Mouse (Mus musculus) adrenal gland, postnatal 25 days (tissue): ENCODE measurements around the gene Cabp4. TPM values are rescaled to one million over a fixed set of nuclear protein-coding genes. Genes with fewer than 3 reads are reported as not detected.
"Not testable (repeated sequence)": the region's sequence is repeated elsewhere in the genome, so short reads cannot be mapped to it uniquely, and the experiment has no call there.

Experiments used
- DNase-seq: peaks from one replicate; pipeline ENCODE4 v3.0.0; 2021; ENCODE audit warnings: mixed read lengths
- total RNA-seq: library from RNA; stranded (reverse); gene quantifications from 2 replicates; pipeline ENCODE4 v1.2.3, GENCODE M21; 2021

Gene Cabp4
- total RNA-seq, 1 experiment from 2014 or later, result 0.94 TPM

DNA sequence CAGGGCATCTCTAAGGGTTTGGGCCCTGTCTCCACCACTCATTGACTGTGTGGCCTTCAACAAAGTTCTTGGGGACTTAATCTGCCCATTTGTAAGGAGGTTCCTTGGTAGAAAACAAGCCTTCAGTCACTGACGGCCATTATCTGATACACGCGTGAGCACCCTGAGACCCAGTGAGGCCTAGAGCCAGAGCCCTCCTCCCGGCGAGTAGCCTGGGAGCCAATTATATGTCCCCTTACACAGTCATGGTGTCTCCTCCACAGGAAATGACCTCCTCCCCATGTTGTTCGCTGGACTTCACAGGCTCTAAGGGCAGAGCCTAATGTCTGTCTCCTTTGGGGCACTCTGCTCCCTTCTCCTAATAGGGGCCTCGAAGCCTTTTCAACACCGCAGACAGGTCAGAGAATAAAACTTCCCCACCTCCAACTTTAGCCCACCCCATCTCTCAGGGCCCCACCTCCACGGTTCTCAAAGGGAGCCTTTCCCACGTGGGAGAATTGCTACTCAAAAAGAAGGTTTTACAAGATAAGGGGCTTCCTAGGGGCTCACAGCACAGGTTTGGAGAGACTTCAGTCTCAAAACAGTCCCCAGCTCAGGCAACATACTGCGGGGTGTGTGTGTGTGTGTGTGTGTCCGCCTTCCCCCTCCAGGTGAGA, 2.7 kb upstream of the Cabp4 start:
- no peak for DNase-seq

DNA sequence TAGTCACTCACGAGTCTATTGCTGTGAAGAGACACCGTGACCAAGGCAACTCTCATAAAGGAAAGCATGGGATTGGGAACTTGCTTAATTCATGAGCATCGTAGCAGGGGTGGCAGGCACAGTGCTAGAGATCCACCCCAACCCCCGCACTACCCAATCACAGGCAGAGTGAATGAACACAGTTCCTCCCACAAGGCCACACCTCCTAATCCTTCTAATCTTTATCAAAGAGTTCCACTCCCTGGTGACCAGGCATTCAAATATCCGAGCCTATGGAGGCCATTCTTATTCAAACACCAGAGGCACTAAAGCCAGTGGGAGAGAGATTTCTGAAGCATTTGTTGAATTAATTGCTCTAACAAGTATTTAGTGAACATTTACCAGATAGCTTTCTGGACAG, 2.1 kb upstream of the Cabp4 start:
- no peak for DNase-seq

DNA sequence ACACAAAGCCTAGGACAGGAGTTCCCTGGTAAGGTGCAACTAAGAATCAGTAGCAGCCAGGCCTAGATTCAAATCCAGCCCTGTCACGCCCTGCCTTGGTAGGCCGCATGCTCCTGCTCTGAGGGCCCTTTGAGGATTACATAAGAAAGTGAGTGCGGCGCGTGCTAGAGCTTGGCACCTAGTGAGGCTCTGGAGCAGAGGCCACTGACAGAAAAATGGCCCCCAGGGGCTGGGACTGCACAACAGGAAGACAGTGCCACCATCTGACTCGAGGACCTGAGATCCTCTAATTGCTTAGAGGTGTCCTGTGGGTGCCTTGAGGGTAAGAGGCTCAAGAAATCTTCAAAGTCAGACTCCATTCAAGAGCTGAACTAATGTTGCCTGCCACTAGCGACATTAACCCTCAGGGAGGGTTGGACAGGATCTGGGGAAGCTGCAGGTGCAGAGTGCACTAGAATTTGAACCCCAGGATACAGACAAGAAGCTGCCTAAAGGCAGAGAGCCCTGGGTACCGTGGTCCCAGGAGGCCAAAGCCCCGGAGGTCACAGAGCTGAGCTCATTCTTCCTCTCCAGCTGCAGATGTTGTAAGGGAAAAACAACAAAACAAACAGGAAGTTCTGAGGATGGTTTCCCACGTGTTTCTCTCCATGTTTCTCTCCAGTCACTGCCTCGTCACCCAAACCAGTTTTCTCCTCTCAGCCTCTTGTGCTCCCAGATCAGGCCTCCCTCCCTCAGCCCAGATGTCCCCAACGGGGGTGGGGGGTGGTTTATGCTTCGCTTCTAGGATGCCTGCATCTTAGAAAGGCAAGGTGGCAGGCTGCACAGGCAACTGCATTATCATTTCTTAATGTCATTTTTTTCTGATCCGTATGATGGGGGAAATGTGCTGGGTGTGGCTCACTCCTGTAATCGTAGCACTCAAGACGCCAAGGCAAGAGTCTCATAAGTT, 991 bp upstream of the Cabp4 start:
- no peak for DNase-seq

DNA sequence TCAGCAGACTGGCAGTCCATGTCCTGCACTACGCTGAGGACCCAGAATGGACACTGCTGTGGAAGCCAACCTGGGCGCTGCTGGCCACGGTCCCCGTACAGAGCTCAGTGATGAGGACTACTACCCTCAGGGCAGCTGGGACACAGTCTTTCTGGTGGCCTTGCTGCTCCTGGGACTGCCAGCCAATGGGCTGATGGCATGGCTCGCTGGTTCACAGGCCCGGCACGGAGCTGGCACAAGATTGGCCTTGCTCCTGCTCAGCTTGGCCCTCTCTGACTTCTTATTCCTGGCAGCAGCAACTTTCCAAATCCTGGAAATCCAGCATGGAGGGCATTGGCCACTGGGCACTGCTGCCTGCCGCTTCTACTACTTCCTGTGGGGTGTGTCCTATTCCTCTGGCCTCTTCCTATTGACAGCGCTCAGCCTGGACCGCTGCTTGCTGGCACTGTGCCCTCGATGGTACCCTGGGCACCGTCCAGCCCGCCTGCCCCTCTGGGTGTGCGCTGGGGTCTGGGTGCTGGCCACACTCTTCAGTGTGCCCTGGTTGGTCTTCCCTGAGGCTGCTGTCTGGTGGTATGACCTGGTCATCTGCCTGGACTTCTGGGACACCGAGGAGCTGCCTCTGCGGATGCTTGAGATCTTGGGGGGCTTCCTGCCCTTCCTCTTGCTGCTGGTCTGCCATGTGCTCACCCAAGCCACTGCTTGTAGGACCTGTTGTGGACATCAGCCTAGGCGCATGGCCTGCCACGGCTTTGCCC, 1.2 kb downstream of the Cabp4 start:
- no peak for DNase-seq

DNA sequence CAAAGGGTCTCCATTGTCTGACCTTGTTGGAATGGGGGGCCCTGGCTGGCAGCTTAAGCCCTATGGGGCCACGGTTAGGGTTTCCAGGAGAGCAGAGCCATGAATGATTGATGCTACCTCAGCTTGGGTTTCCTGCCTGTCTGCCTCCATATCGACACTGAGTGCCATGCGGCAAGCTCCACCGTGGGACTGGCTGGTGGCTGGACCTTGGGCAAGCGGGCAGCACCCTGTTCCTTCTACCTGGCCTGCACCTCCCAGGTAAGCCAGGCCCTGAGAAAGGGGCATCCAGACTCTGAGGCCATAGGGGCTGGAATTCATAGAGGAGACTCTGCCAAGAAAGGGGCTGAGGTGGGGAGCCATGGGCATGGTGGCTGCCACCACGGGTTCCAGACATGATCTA, 3.7 kb downstream of the Cabp4 start:
- DNase-seq, result no peak

DNA sequence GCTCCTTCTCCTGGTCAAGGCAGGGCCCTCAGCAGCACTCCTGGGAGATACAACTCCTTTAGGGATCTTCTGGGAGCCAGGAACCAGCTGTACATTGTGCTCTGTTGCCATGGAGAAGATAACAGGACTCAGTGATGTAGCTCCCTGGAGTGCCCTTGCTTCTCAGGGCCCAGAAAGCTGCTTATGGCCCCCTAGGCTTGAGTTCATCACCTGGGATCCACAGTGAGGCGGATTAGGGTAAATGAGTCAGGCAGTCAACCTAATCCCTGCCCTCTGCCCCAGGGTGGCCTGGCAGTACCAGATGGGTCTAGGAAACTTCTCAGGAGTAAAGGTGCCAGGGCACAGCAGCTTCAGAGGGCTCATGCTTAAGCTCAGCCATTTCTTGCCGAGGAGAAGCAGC, 4.4 kb downstream of the Cabp4 start, which contains the start of gene Gpr152:
Gene Gpr152 (plus strand): TSS at position 342 of the 400 bp plus-strand sequence.
- no peak for DNase-seq

DNA sequence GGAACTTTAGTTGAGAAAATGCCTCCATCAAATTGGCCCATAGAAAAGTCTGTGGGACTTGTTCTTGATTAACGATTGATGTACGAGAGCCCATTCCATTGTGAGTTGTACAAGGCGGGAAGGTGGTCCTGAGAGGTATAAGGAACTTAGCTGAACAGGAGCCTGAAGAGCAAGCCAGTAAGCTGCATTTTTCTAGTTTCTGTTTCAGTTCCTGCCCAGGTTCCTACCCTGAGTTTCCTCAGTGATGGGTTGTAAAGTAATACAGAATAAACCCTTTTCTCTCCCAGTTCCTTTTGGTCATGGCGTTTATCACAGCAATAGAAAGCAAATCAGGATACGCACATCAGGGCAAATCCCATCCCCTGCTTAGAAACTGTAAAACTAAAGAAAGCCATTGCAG, 5.9 kb downstream of the Cabp4 start:
- no peak for DNase-seq

DNA sequence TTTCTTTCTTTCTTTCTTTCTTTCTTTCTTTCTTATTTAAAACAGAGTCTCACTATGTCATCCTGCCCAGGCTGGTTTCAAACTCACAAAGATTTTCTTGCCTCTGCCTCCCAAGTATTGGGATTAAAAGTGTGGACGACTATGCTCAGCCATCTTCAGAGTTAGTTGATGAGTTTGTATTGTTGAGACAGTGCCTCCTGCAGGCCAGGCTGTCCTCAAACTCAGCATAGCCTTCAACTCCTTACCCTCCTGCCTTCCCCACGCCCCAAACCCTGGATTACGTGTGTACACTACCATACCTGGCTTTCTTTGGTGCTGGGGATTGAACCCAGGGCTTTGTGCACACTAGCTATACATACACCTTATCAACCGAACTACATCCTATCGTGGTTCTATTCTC, 7.4 kb downstream of the Cabp4 start:
- DNase-seq, result no peak

DNA sequence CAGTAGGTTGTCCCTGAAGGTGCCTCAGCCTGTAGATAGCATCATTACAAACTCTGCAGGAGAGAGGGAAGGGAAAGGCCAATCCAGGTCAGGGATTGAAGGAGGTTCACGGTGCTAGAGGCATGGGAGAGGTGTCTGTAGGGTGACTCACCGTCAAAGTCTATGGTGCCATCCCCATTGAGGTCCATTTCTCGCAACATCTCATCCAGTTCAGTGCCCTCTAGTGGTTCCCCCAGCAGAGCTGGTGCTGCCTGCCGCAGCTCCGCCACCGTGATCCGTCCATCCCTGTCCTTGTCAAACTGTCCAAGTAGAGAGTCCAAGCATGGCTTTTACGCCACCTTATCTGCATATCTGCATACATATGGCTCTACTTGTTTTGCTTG, 7.9 kb downstream of the Cabp4 start:
- DNase-seq, result not testable (repeated sequence)

DNA sequence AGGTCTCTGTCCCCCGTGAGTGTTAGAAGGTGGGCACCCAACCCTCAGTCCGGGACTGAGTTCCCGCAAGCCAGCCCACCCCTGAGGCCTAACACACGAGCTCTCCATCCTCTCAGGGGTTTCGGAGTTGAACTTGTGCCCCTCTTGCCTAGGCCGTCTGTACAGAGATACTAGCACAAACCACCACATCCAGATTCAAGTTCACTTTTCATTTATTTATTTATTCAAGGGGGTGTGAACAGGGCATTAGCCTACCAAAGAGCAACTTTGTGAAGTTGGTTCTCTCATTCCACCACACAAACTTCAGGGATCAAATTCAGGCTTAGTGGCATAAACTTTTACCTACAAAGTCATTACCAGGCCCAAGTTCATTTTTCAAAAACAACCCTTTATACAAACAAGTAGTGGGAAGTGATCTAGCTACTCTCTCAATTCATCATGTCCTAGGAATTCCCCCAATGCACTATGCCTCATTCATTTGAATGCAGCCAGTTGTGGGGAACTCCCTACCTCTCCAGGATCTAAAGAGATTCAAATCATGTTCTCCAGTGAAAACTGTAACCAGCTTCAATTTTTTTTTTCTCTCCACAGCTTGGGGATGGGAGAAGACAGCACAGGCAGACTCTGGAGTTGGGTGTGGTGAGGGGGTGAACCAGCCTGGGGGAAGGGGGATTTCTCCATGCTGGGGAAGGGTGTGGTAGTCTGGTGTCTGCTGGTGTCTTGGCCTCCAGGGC, 8.4 kb downstream of the Cabp4 start:
- not testable (repeated sequence) for DNase-seq

DNA sequence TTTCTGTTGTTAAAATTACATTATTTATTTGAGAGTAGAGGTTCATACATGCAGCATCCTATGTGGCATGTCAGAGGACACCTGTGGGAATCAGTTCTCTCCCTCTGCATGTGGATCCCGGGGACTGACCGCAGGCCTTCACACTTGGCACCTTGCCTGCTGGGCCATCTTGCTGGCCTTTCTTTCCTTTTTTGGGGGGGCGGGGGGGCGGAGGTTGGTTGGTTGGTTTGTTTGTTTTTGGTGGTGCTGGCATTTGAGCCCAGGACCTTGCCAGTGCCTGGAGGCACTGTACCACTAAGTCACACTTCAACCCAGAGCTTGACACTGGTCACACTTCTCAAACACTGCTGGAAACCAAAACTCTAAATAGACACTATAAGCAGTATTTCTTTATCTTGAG, 9.5 kb downstream of the Cabp4 start:
- no peak for DNase-seq

DNA sequence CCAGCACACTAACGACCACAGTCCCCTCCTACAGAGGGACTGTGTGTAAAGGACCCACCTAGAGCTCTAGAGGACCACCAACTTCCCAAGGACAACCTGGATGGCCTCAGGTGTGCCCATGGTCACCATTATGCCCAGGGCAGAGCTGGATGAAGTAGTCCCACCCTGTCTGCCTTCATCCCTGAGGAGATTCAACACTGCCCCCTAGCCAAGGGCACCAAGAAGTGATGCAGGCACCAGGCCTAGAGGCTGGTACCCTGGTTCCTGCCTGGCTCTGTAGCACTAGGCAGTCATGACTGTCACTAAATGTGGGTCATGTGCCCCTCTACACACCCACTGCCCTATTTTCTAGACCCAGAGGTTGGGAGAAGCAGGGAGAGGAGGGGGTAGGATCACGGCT, 12.1 kb downstream of the Cabp4 start:
- DNase-seq, result no peak

DNA sequence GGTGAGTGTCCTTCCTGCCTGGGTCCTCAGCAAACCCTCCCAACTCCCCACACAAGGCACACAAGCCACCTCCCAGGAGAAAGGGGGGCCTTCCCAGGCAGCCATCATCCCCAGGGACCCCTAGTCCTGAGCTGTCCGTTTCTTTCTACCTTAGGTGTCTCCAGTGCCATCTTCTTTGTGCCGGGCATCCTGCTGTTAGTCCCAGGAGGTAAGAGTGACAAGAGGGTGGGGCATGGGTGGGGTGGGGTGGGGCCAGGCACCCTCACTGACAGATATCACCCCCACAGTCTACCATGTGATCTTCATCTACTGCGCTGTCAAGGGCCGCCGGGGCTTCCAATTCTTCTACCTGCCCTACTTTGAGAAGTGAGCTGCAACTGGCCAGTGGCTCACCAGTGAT, 12.8 kb downstream of the Cabp4 start:
- no peak for DNase-seq

DNA sequence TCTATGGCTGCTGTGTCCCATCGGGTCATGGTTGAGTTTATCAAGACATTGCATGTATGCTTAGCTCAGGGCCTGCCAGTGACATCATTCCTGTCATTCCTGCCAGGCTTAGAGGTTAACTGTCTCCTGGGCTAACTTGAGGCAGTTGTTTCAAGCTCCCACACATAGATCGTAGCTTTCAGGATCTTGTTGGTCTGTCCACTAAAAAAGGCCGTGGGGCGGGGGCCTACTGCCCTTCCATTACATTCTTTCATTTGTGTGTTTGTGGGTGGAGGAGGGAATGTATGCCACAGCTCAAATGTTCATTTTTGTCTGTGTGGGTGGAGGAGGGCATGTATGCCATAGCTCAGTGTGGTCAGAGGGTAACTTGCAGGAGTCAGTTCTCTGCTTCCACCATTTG, 13.7 kb downstream of the Cabp4 start:
- no peak for DNase-seq

DNA sequence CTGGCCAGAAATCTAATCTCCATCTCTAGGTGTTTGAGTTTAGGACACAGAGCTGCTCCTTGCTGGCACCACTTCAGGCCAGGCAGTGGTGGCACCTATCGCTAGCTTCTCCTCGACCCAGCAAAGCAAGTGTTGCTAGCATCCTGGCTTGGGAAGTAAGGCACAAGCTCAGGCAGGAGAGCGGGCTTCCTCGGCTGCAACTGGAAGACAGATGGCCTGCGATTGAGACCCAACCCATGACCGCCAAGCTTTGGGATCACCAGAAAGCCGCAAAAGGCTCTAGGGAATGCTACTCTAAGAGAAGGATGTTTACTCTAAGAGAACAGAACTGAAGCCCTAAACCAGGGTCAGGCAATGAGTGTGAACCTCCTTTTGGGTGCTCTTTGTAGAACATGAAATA, 14.4 kb downstream of the Cabp4 start:
- no peak for DNase-seq

DNA sequence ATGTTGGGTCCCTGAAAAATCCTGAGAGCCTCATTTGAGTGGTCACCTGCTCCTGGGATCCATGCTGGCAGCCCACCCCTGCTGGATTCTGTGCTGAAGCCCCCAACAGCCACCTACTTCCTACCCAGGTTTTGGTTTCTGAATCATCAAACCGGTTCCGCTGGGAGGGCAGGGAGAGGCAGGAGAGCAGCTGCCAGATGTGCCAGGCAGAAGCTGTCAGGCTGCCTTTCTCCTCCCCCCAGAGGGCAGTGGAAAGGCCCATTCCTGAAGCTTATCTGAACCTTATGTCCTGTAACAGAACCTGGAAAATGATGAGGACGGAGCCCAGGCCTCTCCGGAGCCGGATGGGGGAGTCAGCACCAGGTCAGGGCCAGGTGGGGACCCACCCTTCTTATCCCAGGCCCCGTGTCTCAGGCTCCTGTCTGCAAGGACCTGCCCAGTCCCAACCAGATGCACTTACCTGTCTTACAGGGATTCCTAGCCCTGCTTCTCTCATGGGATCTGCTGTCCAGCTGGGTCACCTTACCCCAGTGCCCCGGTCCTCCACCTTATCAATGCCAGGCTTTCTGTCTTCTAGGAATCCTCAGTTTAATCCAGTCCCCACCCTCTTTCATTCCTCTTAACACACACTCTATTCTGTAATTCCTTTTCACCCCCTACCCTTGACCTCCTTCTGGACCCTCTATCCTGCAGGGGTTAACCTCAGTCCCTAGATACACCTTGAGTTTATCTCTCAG, 16.9 kb downstream of the Cabp4 start:
- no peak for DNase-seq

DNA sequence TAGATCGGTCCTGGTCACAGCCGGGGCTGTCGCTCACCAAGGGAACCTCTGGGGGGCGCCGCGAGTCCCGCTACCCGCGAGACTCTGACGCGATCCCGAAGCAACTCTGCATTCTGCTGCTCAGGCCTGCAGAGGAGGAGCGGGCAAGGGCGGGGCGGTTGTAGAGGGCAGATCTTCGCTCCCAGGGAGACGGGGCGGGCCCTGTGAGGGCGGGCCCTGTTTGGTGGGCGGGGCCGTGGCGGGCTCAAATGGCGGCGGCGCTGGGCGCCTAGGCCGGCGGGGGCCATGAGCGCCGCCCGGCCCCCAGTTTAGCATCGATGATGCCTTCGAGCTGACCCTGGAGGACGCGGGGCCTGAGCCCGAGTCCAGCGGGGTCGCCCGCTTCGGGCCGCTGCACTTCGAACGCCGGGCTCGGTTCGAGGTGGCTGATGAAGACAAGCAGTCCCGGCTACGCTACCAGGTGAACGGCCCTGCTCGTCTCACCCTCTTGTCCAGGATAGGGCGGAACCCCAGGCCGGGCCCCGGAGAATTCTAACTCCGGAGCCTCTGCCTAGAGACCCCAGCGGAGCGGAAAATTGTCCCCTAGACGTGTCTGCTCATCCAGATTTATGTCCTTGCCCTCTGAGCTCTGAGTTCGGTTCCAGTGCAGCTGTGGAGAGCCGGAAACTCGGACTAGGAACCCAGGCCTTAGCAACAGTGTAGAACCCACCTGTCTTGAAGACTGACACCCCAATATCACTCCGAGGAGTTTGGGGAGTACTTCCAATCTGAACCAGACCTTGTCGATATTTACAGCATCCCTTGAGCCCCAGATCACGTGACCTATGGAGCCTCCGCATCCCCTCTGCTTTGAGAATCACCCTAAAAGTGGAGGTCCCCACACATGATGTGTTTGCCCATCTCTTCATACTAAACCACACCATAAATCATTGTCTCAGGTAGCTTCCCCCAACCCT, 17.8 kb downstream of the Cabp4 start, which contains the start of gene Aip:
Gene Aip (minus strand): TSS at position 118 of the 956 bp plus-strand sequence.
- peak; percentile 98 for DNase-seq

DNA sequence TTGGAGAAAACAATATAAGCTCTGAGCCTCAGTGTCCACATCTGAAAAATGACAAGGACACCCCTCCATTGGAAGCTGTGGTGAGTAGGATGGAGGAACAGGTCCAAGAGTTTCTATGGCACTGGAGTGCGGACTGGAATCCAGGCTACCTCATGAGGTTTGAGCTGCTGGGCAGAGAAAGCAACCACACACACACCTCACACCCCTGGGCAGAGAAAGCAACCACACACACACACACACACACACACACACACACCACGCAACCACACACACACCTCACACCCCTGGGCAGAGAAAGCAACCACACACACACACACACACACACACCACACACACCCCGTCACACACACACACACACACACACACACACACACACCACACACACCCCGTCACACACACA, 18.6 kb downstream of the Cabp4 start:
- DNase-seq, result not testable (repeated sequence)

DNA sequence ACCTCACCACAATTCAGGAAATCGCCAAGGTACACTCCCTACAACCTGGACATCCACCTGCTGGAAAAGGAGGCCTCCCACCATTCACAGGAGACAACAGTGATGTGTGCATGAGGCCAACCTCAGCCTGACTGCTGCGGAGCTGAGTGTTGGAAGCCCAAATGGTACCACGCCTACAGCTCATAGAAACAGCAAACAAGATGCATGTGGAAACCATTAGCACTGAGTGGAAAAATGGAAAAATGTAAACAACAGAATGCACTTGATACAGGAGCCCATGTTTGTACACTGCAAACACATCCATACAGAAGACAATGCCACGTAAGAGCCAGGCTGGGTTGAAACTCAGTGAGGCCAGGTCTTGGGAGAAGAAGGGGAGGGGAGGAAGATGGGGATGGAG, 19.4 kb downstream of the Cabp4 start:
- no peak for DNase-seq
